Mouse (Mus musculus) midbrain, embryonic 14.5 days (tissue): ENCODE results near the gene Plod2. TPM values are rescaled to one million over a fixed set of nuclear protein-coding genes. Genes with fewer than 3 reads are reported as not detected.

Experiments used
- ATAC-seq: fragments of 200-750 bp; cut with Nextera tagmentation; 2 replicates; pipeline ENCODE4 v1.8.0; 2017; ENCODE audit warnings: moderate number of reproducible peaks, moderate library complexity; ENCODE audit not compliant: low FRiP score, low TSS enrichment
- DNase-seq: peaks from one replicate; pipeline ENCODE4 v3.0.0-alpha.2; 2015
- H3K27ac ChIP-seq: fragments of 300-500 bp; sonication (generic); replicated peaks from 2 replicates; pipeline ENCODE4 v1.5.1; 2014; ENCODE audit warnings: mild to moderate bottlenecking, low read depth, low read length, moderate library complexity
- H3K27me3 ChIP-seq: fragments of 300-500 bp; sonication (generic); 2 replicates; pipeline ENCODE4 v1.6.1; 2014; ENCODE audit warnings: low read length, control low read depth, mixed read lengths; ENCODE audit not compliant: control insufficient read depth, insufficient read depth
- H3K36me3 ChIP-seq: fragments of 300-500 bp; sonication (generic); 2 replicates; pipeline ENCODE4 v1.6.1; 2014; ENCODE audit warnings: low read length, control low read depth; ENCODE audit not compliant: control insufficient read depth, insufficient read depth
- H3K4me1 ChIP-seq: fragments of 300-500 bp; sonication (generic); 2 replicates; pipeline ENCODE4 v1.6.1; 2014; ENCODE audit warnings: mild to moderate bottlenecking, antibody characterized with exemption, low read length, control low read depth; ENCODE audit not compliant: control insufficient read depth, insufficient read depth
- H3K4me2 ChIP-seq: fragments of 300-500 bp; sonication (generic); 2 replicates; pipeline ENCODE4 v1.6.1; 2014; ENCODE audit warnings: mild to moderate bottlenecking, low read length, moderate library complexity
- H3K4me3 ChIP-seq: fragments of 300-500 bp; sonication (generic); replicated peaks from 2 replicates; pipeline ENCODE4 v1.5.1; 2014; ENCODE audit warnings: low read depth, low read length
- H3K9ac ChIP-seq: fragments of 300-500 bp; sonication (generic); replicated peaks from 2 replicates; pipeline ENCODE4 v1.6.1; 2014; ENCODE audit warnings: mild to moderate bottlenecking, low read length, moderate library complexity
- H3K9me3 ChIP-seq: fragments of 300-500 bp; sonication (generic); 2 replicates; pipeline ENCODE4 v1.6.1; 2016; ENCODE audit warnings: low read length, control low read depth, mixed read lengths; ENCODE audit not compliant: control insufficient read depth
- WGBS: fragments of 180-500 bp; shearing (Covaris S2); extraction: QIAGEN DNeasy Blood & Tissue Kit; methylation state at CpG from one replicate; pipeline ENCODE4 v1.1.7; 2014; 5-methylcytosine and 5-hydroxymethylcytosine counted together
- polyA plus RNA-seq: library from polyadenylated mRNA; unstranded; fragments of >200 nt; fragmentation: Nextera tagmentation; extraction: Ambion mirVana; gene quantifications from 2 replicates; pipeline ENCODE4 v1.2.1, GENCODE M21; 2014

Gene Plod2
- polyA plus RNA-seq, 1 experiment from 2014 or later: 13.1 TPM

- DNase-seq: no peak
- 83% methylated on average over 6 of the region's 6 CpGs for WGBS
These were observed 4.3 kb upstream of the Plod2 start for GRCm38 (mm10) chr9:92537735-92538134.

DNA sequence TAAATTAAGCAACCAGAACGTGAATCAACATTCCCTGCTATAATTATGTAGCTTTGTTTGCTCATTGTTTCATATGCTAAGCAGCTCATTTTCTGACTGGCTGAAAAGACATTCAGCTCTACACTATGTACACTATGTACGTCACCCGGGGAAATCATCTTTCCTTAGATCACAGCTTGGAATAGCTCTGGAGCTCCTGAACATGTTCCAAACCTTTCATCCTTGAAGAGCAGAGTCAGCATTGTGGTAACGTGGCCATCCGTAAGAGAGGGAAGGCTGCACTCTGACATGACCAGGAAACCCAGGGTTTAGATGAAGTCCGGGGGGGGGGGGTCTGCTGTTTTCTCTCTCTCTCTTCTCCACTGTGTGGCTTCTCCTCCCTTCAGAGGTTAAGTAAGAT lies 3.8 kb upstream of the Plod2 start:
- Histone ChIP-seq H3K4me3 (no peak overlapping the region), H3K4me1 (0 out of 2 replicates have a peak, but pooled peaks cover 5% of the 10 kb centered on the region), H3K4me2 (no peak overlapping the region), H3K36me3 (no peaks in the 10 kb centered on the region), H3K27me3 (peaks cover 5% of the 10 kb centered on the region; the same call in 1 of the 2 replicates), H3K9me3 (no peaks in the 10 kb centered on the region), H3K27ac (no peak overlapping the region), H3K9ac (no peak overlapping the region)
- WGBS: 70% methylated on average over 6 of the region's 6 CpGs
- no peak for ATAC-seq
- DNase-seq: peak; percentile 31

More at GRCm38 (mm10) chr9:92537735-92538134, 4.3 kb upstream of the Plod2 start:
- no peak for ATAC-seq
- H3K36me3 ChIP-seq: no peaks in the 10 kb centered on the region
- no peak overlapping the region for H3K4me3 ChIP-seq
- H3K9ac ChIP-seq: no peak overlapping the region
- no peak overlapping the region for H3K27ac ChIP-seq
- H3K9me3 ChIP-seq: no peaks in the 10 kb centered on the region
- H3K4me2 ChIP-seq: no peak overlapping the region
- H3K27me3 ChIP-seq: peaks cover 5% of the 10 kb centered on the region; the same call in 1 of the 2 replicates
- 0 out of 2 replicates have a peak, but pooled peaks cover under 1% of the 10 kb centered on the region for H3K4me1 ChIP-seq

DNA sequence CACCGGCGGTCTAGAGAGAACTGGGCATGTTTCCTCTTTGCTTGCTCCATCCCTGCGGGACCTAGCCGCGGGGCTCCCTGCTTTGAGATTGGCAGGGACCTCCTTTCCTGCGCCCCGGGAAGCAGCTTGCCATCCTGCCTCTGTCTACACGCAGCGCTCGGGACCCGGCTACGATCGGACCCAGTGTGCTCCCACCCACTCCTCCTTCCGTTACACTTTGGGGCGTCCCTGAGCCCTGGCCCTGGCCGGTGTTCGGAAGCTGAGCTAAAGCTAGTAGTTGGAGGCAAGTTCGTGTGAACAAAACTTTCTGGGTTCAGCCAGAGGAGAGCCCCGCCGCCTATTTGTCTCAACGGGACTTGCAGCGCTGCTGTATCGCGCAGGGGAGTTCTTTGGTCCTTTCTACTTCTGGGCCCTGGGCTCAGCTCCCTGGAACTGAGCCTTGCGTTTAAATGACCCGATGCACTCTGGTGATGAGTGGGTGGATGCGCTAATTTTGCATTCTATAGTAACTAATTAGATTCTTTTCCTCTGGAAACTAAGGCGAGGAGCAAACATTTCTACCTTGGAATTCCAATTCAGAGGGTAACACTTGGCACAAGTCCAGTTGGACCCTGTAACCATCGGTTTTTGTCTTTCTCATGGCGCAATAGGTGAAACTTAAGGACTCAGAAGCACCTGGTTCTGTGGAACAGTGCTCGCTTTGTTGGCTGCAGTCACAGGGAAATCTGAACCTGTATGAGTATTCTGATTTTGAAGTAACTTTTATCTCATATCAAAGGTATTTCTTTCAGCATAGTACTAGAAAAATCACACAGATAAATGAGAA lies 781 bp downstream of the Plod2 start:
- H3K4me1 ChIP-seq: peaks cover 8% of the 10 kb centered on the region; the same call in 1 of the 2 replicates
- H3K4me2 ChIP-seq: peak overlapping the region; percentile 94
- WGBS: 3% methylated on average over 31 of the region's 31 CpGs
- no peaks in the 10 kb centered on the region for H3K9me3 ChIP-seq
- peak overlapping the region; percentile 86 for H3K9ac ChIP-seq
- peaks cover 5% of the 10 kb centered on the region; the same call in 1 of the 2 replicates for H3K27me3 ChIP-seq
- DNase-seq: peak; percentile 75
- ATAC-seq: peak; percentile 77
- peak overlapping the region; percentile 70 for H3K27ac ChIP-seq
- H3K36me3 ChIP-seq: no peaks in the 10 kb centered on the region
- H3K4me3 ChIP-seq: peak overlapping the region; percentile 75

DNA sequence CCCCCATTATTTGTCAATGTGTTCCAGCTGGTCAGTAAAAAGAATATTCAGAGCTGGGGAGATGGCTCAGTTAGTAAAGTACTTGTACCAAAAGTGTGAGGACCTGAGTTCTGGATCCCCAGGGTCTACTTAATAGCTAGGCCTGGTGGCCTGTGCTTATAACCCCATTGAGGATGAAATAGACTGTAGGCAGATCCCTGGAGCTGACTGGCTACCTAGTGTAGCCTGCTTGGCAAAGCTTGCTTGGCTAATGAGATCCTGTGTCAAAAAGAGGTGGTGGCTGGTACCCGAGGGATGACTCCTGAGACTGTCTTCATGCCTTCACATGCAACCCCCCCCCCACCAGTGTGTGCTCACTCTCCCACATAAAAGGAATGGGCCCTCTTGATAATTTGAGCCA lies 2.1 kb downstream of the Plod2 start:
- H3K36me3 ChIP-seq: no peaks in the 10 kb centered on the region
- no peak overlapping the region; the same call in 1 of the 2 replicates for H3K4me2 ChIP-seq
- peaks cover 8% of the 10 kb centered on the region; the same call in 1 of the 2 replicates for H3K4me1 ChIP-seq
- H3K9ac ChIP-seq: no peak overlapping the region
- H3K27me3 ChIP-seq: peaks cover 5% of the 10 kb centered on the region; the same call in 1 of the 2 replicates
- no peak overlapping the region for H3K4me3 ChIP-seq
- ATAC-seq: no peak
- H3K27ac ChIP-seq: no peak overlapping the region
- no peaks in the 10 kb centered on the region for H3K9me3 ChIP-seq
- 70% methylated on average over 1 of the region's 1 CpGs for WGBS
- DNase-seq: no peak

GRCm38 (mm10) chr9:92545021-92545420 lies 3.0 kb downstream of the Plod2 start:
- Histone ChIP-seq H3K4me3 (no peak overlapping the region), H3K27ac (no peak overlapping the region), H3K4me2 (no peak overlapping the region), H3K27me3 (peaks cover 5% of the 10 kb centered on the region; the same call in 1 of the 2 replicates), H3K9me3 (no peaks in the 10 kb centered on the region), H3K36me3 (no peaks in the 10 kb centered on the region), H3K4me1 (peaks cover 8% of the 10 kb centered on the region; the same call in 1 of the 2 replicates), H3K9ac (no peak overlapping the region)
- no peak for ATAC-seq
- 91% methylated on average over 6 of the region's 6 CpGs for WGBS
- no peak for DNase-seq

- Histone ChIP-seq H3K4me1 (peaks cover 8% of the 10 kb centered on the region; the same call in 1 of the 2 replicates), H3K27me3 (no peaks in the 10 kb centered on the region), H3K9me3 (no peaks in the 10 kb centered on the region), H3K27ac (no peak overlapping the region), H3K36me3 (no peaks in the 10 kb centered on the region), H3K4me2 (no peak overlapping the region), H3K9ac (no peak overlapping the region), H3K4me3 (no peak overlapping the region)
- ATAC-seq (no peak), DNase-seq (no peak)
- WGBS: 93% methylated on average over 8 of the region's 8 CpGs
These were observed 4.4 kb downstream of the Plod2 start for GRCm38 (mm10) chr9:92546446-92546845.

DNA sequence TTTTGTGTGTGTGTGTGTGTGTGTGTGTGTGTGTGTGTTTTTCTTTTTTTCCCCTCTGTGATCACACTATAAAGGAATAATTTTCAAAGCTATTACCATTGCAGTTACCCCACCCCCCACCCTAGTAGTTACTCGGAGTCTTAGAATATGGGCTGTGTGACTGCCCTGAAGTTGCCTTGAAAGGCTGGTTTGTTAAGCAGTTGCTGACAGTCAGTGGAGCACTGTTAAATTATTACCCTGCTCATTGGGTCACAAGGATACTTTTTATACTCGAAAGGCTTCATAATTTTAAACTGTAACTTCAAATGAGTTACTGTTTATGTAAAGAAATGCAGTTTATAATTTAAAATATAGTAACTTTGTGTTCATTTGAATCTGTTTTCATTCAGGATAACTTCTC lies 5.1 kb downstream of the Plod2 start:
- Histone ChIP-seq H3K27me3 (no peaks in the 10 kb centered on the region), H3K9me3 (no peaks in the 10 kb centered on the region), H3K9ac (no peak overlapping the region), H3K4me2 (no peak overlapping the region), H3K36me3 (no peaks in the 10 kb centered on the region), H3K4me3 (no peak overlapping the region), H3K4me1 (peaks cover 8% of the 10 kb centered on the region; the same call in 1 of the 2 replicates), H3K27ac (no peak overlapping the region)
- ATAC-seq (no peak), DNase-seq (no peak)
- 67% methylated on average over 2 of the region's 2 CpGs for WGBS

DNA sequence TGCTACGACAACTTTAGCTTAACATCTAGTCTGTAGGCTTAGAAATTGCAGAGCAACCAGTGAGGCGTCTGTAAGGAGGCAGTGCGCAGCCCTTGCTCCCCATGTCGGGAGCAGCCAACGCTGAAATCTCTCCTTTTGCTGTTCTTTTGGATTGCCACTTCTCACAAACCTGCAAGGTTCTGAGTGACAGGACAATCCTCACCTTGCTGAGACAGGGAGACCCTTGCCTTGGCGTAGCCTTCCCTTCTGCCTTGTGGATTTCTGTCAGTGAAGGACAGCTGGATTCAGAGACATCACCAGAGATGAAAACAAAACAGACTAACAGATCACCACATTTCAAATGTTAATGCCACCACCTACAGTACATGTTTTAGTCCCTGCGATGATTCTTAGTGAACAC lies 5.8 kb downstream of the Plod2 start:
- Histone ChIP-seq H3K27me3 (no peaks in the 10 kb centered on the region), H3K4me2 (no peak overlapping the region), H3K9ac (no peak overlapping the region), H3K4me3 (no peak overlapping the region), H3K36me3 (no peaks in the 10 kb centered on the region), H3K9me3 (no peaks in the 10 kb centered on the region), H3K4me1 (peaks cover 6% of the 10 kb centered on the region; the same call in 1 of the 2 replicates), H3K27ac (no peak overlapping the region)
- no peak for ATAC-seq
- DNase-seq: no peak
- WGBS: 94% methylated on average over 7 of the region's 7 CpGs

GRCm38 (mm10) chr9:92548603-92549002 lies 6.6 kb downstream of the Plod2 start:
- DNase-seq (no peak), ATAC-seq (no peak)
- Histone ChIP-seq H3K4me2 (no peak overlapping the region), H3K27ac (no peak overlapping the region), H3K27me3 (no peaks in the 10 kb centered on the region), H3K36me3 (no peaks in the 10 kb centered on the region), H3K4me1 (peaks cover 3% of the 10 kb centered on the region; the same call in 1 of the 2 replicates), H3K9me3 (no peaks in the 10 kb centered on the region), H3K9ac (no peak overlapping the region), H3K4me3 (no peak overlapping the region)
- WGBS: 86% methylated on average over 9 of the region's 9 CpGs
